Mouse (Mus musculus): ENCODE data around the gene Calhm4. TPM values are rescaled to one million over a fixed set of nuclear protein-coding genes. Genes with fewer than 3 reads are reported as not detected.
"Not testable (repeated sequence)": the region's sequence is repeated elsewhere in the genome, so short reads cannot be mapped to it uniquely, and the experiment has no call there.

The Calhm4 gene
- 0.03 and 0.07 TPM in 2 replicates for polyA plus RNA-seq (2015; fragmentation: Nextera tagmentation; extraction: Ambion mirVana)

DNA sequence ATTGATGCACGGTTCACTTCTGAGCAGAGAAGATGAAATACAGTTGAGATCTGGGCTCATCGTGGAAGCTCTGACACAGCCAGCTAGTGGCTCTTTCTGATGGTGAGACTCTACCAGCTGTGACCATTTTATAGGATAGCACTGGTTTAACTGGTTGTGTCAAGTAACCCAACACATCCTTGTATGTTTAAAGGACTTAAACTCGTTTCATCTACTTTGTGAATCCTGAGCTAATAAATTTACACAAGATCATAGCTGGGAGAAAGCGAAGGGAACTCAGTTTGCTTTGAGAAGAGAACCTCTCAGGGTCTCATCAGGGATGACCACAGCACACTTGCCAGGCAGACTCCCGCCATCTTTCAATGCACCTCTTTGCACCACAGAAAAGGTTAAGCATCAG, at the start of gene Calhm4:
Gene Calhm4, minus strand, starts transcription at position 101 of the 400 bp plus-strand sequence.
- no peak for DNase-seq (ENCODE audit: low spot score)

DNA sequence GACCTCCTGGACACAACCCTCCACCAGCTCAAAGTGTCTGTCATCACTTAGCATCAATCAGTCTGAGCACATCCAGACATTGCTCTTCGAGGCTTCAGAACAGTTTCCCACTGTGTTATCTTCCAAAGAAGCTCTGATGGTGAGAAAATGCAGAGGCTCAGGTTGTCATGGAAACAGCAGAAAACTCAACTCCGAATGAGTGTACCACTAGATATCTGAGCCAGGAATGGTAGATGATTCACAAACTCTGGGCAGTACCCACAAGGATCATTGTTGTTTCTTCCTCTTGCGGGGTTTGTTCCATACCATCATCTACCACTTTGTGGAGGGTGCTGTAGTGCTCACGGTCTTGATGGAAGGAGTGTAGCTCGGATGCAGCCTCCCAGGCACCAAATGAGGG, 47.8 kb upstream of the Calhm4 start:
- DNase-seq (ENCODE audit: low spot score): no peak

DNA sequence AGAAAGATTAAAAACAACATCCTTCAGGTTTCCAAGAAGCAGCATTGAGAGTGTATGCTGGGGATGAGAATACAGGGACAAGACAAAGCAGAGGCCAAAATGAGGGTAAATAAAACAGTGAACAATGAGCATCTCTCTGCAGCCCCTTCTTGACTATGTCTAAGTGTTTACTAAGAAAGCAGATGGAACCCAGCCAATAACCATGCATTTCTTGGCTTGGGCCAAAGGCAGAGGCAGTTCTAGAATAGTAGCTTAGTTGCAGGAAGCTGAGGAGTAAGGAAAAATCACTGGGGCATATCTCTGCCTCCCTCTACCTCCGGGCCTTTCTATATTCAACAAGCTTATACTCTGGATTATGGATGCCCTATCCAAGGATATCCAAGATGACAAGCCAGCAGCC, 46.4 kb upstream of the Calhm4 start:
- DNase-seq (ENCODE audit: low spot score): no peak

DNA sequence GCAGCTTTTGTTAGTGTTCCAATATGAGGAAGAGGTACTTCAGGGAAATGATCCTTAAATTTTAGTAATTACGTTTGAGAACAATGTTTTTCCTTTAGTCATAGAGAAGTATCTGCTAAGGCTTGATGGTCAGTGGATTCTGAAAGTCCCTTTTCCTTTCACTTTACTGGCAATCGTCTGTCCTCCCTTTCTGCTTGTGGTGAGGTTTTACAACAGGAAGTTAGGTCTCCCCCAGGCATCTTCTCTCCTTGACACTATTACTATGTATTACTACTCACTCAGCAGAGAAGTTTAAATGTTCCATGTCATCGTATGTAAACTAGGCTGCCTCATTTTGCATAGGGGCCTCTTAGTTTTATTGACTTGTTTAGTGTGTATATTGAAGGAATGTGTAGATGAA, 45.4 kb upstream of the Calhm4 start:
- DNase-seq (ENCODE audit: low spot score): no peak

DNA sequence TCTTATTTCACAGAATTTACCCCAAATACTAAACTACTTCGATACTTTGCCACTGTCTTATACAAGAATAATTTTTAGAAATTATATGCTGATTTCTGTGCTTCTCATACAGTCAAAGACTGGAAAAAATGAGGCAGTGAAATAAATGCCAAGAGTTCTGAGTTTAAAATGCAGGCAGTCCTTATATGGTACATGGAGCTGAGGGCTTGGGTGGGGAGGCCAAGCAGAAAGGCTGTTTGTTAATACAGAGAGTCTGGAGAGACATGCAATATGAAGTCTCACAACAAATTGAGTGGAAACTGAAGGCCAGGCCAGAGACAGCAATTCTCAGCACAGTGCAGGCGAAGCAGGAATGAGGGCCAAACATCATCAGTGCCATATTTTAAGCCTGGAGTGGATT, 44.4 kb upstream of the Calhm4 start:
- DNase-seq (ENCODE audit: low spot score): no peak

DNA sequence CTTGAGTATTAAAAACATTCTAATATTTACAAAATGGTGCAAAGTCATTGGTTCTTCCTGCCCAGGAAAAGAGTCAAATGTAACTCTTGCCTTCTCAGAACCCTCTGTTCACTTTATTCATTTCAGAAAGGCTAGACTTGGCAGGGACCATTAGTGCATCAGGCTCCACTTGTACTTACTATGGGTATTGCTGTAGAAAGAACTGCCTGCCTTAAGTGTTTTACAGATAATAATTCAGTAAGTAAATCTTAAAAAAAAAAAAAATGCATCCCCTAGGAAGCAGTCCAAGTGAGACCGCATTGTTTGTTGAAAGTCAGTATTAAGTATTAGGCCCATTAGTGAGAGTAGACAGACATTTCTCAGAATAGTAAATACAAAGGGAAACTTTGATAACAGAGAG, 42.4 kb upstream of the Calhm4 start:
- no peak for DNase-seq (ENCODE audit: low spot score)

DNA sequence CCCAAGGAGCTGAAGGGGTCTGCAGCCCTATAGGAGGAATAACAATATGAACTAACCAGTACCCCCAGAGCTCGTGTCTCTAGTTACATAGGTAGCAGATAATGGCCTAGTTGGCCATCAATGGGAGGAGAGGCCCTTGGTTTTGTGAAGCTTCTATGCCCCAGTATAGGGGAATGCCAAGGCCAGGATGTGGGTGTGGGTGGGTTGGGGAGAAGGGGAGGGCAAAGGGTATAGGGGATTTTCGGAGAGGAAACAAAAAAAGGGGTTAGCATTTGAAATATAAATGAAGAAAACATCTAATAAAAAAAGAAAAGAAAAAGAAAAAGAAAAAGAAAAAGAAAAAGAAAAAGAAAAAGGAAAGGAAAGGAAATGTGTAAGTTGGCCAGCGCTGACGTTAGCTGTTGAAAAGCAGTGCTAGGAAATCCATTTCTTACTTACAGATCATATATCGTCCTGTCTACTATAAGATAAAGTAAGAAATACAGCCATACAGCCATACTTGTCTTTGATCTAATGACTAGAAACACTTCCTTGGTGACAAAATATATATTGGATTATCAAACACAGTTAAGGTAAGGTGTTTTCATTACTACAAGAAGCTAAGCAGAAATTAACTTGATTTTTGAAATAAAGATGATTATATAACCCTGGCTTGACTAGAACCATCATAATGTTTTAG, 30.6 kb upstream of the Calhm4 start:
- DNase-seq (ENCODE audit: low spot score): no peak

DNA sequence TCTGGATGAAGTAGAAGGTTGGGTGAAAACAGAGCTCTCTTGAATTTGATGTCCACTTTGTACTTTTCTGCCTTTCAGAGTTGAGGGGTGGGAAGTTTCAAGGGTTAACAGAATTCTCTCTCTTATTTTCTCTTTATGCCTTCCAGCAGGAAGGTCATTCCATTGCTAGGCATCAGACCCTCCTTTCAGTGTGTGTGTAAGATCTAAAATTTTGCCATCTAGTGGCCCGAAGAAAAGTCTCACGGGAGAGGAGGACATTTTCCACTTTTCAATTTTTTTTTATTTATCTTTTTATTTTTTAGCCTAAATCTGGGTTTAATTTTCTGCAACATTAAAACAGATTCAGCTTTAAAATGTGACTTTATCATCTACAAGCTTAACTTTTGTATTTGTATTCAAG, 27.5 kb upstream of the Calhm4 start:
- no peak for DNase-seq (ENCODE audit: low spot score)

DNA sequence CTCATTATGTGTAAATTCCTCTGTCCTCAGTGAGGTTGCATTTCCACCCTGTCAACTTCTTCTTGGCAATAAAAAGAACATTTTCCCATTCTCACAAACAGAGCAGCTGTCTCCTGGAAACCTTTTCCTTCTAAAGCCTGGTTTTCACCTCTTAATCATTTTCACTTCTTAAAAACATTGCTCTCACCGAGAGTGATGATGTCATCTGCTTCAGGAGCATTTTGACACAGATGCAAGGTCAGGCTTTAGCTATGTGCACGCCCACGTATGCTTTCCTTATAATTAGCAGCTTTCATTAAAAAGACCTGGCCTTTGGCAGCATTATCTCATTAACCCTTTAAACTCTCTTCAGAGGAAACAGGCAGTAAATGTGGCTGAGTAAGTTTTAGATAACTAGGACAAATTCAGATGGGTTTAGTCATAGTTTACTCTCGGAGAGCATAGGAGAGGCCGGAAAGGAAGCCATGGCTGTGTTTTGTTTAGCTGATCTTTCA, 26.9 kb upstream of the Calhm4 start:
- no peak for DNase-seq (ENCODE audit: low spot score)

DNA sequence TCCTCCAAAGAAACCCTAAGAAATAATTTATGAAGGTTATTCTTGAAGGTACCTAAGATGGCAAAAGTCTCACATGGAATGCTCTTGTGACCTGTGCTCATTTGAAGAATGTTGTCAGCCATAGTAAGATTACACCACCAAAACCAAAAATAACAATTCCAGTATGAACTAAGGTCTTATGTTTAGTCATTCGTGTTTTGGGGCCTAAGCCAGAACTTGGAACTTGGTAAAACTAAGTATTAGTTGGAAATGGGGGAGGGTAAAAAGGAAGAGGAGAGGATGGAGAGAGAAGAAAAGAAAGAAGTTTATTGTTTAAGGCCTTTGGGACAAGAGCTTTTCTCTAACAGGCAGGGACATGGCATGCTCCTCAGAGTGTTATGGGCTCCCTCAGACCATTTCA, 25.5 kb upstream of the Calhm4 start:
- DNase-seq (ENCODE audit: low spot score): no peak

DNA sequence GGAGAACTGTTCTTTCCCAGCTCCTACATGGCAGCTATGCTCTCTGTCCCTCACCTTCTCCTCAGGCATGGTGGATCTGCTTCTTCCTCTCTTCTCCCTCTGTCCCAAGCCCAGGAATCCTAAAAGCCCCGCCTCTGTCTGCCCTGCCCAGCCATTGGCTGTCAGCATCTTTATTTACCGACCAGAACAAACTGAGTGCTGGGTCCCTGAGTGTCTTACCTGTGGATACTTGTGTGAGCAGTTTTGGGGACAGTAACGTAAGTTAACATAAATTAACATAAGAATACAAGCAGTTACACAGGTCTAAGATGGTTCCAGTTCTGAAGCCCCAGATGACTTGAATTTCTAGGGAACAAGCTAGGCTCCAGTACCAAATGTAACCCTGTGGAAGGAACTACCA, 22.5 kb upstream of the Calhm4 start:
- DNase-seq (ENCODE audit: low spot score): no peak

DNA sequence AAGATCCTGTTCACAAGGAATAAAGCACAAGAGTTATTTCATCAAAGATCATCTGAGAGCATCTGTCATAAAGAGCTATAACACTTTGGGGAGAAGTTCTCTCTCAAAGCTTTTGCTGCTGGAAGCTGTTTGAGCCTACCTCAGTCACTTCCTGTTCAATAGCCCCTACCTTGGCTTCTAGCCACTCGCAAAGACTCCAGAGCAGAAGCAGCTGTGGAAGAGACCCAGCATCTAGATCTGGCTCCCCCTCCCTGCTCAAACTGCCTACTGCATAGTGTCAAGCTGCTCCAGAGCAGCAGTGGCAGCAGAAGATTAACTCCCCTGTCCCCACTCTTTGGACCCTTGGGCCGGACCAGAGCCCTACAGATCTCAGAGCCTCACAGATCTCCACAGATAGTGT, 9.9 kb upstream of the Calhm4 start:
- peak; percentile 31 for DNase-seq (ENCODE audit: low spot score)

DNA sequence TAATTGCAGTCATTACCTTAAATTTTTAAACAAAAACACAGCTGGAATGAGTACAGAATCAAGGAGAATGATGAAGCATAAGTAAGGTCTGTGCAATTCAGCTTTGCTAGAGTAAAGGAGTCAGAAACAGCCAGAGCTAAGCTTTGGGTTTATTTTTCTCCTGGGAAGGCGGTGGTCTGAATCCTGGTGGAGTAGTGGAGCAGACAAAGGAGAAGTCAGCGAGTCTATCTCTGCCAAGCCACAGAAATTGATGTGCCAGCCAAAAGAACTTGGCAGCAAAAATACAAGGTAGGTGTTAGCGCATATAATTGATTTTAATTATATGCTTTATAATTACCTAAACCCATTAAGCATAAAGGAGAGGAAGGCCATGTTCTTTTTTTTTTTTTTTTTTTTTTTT, 6.7 kb downstream of the Calhm4 start, which contains the start of gene Trappc3l:
Gene Trappc3l, plus strand, starts transcription at position 197 of the 400 bp plus-strand sequence.
- no peak for DNase-seq (ENCODE audit: low spot score)

DNA sequence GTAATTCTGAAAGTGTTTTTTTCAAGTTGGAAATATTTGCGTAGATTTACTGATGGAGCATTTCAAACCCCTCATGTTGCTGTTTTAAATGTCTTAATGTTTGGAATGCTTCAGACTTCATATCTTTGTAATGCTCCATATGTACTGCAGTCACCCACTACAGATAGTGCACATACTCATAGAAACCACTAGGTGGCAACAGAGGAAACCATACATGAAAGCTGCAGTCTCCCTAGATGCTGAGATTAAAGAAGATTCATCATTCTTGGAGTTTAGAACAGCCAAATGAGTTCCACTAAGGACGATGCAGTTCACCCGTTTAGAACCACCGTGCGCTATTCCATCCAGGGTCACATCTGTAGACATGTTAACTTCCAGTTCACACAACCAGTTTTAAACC, 7.5 kb downstream of the Calhm4 start:
- peak; percentile 54 for DNase-seq (ENCODE audit: low spot score)

DNA sequence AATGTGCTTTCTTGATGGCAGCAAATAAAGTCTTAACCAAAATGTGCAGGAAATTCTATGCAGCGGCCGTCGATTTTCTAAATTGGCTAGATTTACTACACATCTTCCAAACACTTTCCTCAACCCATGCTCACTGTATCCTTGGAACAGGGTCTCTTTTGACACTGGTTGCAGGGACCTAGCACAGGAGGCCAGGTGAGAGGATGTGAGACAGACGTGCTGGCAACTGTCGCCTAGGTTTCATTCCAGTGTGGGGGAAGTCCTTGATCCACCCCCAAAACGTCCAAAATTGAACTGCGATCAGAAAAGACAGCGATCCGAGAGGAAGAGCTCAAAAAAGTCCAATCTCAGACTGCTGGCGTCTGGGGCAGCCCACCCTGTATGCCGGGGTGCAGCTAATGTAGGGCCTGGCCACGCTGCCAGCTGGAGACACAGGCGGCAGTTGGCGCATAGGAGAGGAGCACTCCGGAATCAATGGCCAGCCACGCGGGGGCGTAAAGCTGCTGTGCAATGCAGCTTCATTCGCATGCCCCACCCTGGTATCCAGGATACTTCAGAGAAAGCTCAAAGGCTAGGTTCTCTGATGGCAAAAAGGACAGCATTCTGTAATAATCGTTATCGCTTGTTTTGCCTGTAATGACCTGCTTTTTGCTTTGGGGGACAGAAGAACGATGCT, 10.3 kb downstream of the Calhm4 start:
- DNase-seq (ENCODE audit: low spot score): peak; percentile 73

DNA sequence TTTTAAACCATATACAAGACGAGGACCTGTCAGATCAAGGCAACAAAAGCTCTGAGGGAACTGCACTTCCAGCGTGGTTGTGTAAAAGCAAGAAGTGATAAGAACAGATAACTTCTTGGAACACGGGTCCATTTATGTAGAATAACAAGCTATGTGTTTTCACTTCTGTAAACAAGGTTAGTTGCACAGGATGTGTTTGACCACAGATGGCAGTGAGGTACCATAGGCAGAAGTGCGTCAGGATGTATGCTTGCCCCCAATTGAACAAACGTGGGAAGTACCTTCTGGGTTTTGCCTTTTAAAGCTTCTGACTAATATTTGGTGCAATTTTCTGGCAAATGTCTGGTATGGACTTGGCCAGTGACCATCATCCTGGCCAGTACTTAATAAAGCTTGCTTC, 13.8 kb downstream of the Calhm4 start:
- DNase-seq (ENCODE audit: low spot score): no peak

DNA sequence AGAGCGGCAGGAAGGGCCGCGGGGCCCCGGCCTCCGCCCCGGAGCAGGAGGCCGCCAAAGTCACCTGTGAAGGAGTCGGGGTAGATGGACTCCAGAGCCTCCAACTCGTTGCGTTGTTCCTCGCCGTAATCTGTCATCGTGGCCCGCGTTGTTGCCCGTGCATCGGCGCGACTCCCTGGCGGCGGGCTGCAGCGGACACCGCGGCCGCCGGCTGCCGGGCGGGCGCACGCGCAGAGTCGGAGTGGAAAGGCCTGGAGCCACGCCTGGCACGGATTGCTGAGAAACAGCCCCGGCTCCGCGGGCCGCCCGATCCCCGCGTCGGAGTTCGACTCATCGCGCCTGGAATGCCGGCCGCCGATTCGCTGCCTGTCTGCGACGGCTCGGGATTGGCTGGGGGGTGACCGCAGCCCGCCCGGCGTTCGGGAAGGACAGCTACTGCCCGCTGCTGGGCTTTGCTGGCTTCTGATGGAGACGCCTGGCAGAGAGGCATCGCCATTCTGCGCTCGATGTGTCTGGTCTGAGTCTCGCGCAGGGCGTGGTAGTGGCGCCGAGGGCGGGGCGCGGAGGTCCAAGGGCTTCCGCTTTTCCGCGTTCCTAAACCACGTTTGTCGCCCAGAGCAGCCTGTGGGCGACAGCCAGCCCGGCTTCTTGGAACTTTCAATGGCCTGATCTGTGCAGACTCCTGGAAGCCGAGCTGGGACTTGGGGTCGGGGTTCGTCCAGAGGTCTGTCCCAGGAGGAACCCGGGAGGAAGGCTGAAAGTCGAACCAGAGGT, 24.6 kb downstream of the Calhm4 start, which contains the start of gene Rwdd1:
Gene Rwdd1, minus strand, starts transcription at position 323 of the 774 bp plus-strand sequence.
- peak; percentile 98 for DNase-seq (ENCODE audit: low spot score)

DNA sequence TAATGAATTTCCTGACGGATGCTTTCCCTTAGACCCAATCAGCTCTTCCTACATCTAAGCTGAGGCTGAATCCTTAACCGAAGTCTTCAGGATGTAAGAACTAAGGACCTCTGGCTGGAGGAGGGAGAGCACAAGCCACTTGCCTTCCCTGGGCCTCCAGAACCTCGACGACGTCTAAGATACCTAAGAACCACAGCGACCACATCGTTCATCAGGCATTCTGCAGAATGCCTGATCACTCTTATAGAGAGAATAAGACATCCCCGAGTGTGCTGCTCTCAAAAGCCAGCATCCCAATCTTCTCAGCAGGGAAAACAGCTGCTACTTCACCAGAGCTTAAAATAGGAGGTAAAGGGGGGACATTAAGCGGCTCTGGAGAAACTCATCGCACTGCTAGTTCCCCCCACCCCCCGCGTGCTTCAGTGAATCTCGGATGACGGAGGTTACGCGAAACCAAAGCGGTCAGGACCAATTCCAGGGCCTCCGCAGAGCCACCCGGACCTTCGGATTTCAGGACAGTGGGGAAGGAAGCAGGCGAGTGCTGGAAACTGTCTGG, 25.3 kb downstream of the Calhm4 start:
- DNase-seq (ENCODE audit: low spot score): no peak

DNA sequence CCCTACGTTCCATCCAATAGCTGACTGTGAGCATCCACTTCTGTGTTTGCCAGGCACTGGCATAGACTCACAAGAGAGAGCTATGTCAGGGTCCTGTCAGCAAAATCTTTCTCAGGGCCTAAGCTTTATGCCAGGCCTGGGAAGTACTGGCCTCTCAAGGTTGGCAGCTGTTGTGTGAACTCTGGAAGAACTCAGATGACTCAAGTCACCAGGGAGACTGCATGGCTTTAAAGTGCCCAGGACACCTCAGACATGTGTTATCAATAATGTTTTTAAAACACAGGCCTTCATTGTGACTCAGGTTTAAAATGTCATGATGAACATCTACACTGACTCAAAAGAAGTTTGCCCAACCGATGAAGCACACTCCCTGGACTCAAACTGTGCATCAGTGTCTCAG, 30.9 kb downstream of the Calhm4 start:
- DNase-seq (ENCODE audit: low spot score): no peak

DNA sequence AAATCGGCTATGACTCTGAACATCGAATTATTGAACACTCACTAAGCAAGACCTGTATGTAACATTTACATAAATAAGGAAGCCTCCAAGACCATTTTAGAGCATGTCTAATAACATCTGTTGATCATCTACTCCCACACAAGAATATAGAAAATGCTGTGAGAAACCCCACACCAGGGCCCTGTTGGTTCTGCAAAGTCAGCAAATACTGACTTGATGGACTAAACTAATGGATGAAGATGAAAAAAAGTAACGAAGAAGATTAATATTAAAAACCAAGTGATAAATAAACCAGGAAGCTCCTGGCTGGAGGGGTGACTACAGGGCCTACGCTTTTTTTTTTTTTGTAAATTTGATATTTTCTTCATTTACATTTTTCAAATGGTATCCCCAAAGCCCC, 31.5 kb downstream of the Calhm4 start:
- no peak for DNase-seq (ENCODE audit: low spot score)

DNA sequence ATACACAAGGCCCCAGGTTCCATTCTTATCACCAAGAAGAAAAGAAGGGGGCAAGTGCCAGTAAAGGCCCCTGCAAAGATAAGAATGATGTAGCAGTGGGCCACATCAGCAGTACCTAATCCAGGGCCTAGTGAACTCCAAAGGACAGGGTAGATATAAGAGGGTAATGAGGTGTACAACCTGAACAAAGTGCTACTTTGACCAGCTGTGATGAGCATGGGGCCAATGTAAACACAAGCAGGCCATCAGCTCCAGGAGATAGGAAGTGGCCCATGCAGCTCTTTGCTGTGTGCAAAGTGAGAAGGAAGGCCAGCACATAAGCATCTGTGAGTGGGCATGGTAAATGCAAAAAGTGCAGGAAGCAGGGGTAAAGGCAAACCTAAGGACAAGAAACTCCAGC, 45.7 kb downstream of the Calhm4 start:
- DNase-seq (ENCODE audit: low spot score): no peak

DNA sequence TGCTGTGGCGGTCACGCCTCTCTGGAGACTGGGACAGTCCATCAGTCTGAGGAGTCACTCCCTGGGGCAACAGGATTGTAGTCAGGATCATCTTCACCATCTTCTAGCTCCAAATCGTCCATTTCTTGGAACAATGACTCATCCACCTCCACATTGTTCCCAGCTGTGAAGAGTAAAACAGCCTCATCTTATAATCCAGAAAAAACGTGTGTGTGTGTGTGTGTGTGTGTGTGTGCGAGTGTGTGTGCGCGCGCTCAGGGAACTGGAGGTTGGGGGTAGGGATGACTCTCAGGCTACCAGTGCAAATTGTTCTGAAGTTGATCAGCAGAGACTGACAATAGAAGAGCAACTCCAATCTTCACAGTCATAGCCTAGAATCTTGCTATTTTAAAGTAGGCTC, 47.4 kb downstream of the Calhm4 start:
- not testable (repeated sequence) for DNase-seq (ENCODE audit: low spot score)

All from thymus, postnatal 0 days (tissue).